Mouse (Mus musculus) liver, embryonic 14.5 days (tissue): Measurements from ENCODE around the gene AW011738.

Experiments
- CTCF ChIP-seq: IDR thresholded peaks from 2 replicates; pipeline ENCODE4 v1.5.1; 2016; ENCODE audit warnings: antibody characterized with exemption, low read depth, control low read depth
- EP300 ChIP-seq: IDR thresholded peaks from 2 replicates; pipeline ENCODE4 v1.6.1; 2016; ENCODE audit warnings: antibody characterized with exemption, low read depth

GRCm38 (mm10) chr4:156200623-156201475 lies 2.3 kb upstream of the AW011738 start, which contains the start of gene Isg15:
- no peak for TF ChIP-seq EP300
- TF ChIP-seq CTCF, result no peak
